Mouse (Mus musculus) intestine, embryonic 16.5 days (tissue): Measurements from ENCODE around the gene Kcng1. TPM values are rescaled to one million over a fixed set of nuclear protein-coding genes. Genes with fewer than 3 reads are reported as not detected.

ENCODE experiments used
- ATAC-seq: fragments of 200-750 bp; cut with Nextera tagmentation; 2 replicates; pipeline ENCODE4 v1.8.0; 2017; ENCODE audit warnings: moderate TSS enrichment, moderate library complexity
- H3K27ac ChIP-seq: fragments of 300-500 bp; sonication (generic); 2 replicates; pipeline ENCODE4 v1.5.1; 2014; ENCODE audit warnings: mild to moderate bottlenecking, low read length
- H3K27me3 ChIP-seq: fragments of 300-500 bp; sonication (generic); replicated peaks from 2 replicates; pipeline ENCODE4 v1.6.1; 2014; ENCODE audit warnings: low read length, control low read depth, mixed read lengths; ENCODE audit not compliant: control insufficient read depth, insufficient read depth
- H3K36me3 ChIP-seq: fragments of 300-500 bp; sonication (generic); 2 replicates; pipeline ENCODE4 v1.6.1; 2014; ENCODE audit warnings: low read length, control low read depth; ENCODE audit not compliant: control insufficient read depth, insufficient read depth
- H3K4me1 ChIP-seq: fragments of 300-500 bp; sonication (generic); 2 replicates; pipeline ENCODE4 v1.6.1; 2014; ENCODE audit warnings: low read length, control low read depth, mixed read lengths; ENCODE audit not compliant: control insufficient read depth, insufficient read depth
- H3K4me2 ChIP-seq: fragments of 300-500 bp; sonication (generic); 2 replicates; pipeline ENCODE4 v1.6.1; 2014; ENCODE audit warnings: low read depth, low read length, control low read depth
- H3K4me3 ChIP-seq: fragments of 300-500 bp; sonication (generic); 2 replicates; pipeline ENCODE4 v1.5.1; 2014; ENCODE audit warnings: mild to moderate bottlenecking, low read length
- H3K9ac ChIP-seq: fragments of 300-500 bp; sonication (generic); 2 replicates; pipeline ENCODE4 v1.6.1; 2014; ENCODE audit warnings: low read depth, low read length
- H3K9me3 ChIP-seq: fragments of 300-500 bp; sonication (generic); 2 replicates; pipeline ENCODE4 v1.6.1; 2016; ENCODE audit warnings: low read length, control low read depth; ENCODE audit not compliant: control insufficient read depth
- WGBS: fragments of 180-500 bp; shearing (Covaris S2); extraction: QIAGEN DNeasy Blood & Tissue Kit; methylation state at CpG from one replicate; pipeline ENCODE4 v1.1.7; 2014; 5-methylcytosine and 5-hydroxymethylcytosine counted together
- polyA plus RNA-seq: library from polyadenylated mRNA; unstranded; fragments of >200 nt; fragmentation: Nextera tagmentation; extraction: Ambion mirVana; gene quantifications from 2 replicates; pipeline ENCODE4 v1.2.1, GENCODE M21; 2015

Kcng1 gene
- polyA plus RNA-seq, 1 experiment from 2014 or later: 6.1 TPM

DNA sequence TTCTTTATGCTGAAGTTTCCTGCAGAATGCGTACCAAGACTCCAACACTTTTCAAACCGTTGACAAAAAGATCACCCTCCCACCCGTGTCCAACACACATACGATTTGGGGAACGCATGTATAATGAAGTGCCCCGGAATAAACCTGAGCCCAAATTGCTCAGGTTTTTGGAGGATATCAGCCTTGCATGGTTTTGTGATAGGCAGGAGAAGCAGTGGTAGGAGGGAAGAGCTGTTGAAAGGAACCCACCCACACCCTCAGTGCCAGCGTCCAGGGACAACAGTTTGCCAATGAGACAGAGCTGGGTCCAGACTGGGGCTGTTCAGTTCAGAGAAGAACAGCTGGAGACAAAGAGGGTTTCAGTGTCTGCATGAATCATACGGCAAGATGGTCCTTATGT is 18.1 kb upstream of the Kcng1 start:
- no peaks in the 10 kb centered on the region for H3K4me1 ChIP-seq
- no peak overlapping the region for H3K27ac ChIP-seq

DNA sequence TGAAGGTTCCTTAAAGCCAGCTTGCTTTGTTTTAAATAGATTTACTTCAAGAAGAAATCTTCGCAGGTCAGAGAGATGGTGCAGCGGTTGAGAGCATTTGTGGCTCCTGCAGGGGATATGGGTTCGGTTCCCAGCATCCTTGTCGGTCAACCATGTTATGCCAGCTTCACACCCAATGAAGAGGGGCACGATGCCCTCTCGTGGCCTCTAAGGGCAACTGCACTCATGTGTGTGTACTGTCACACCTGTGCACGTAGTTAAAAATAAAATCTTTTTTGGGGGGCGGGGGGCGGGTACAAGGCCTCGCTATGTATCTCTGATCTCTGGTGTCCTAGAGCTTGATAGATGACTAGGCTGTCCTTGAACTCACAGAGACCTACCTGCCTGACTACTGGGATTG is 15.0 kb upstream of the Kcng1 start:
- ATAC-seq: no peak
- H3K27me3 ChIP-seq: no peaks in the 10 kb centered on the region
- no peaks in the 10 kb centered on the region for H3K4me1 ChIP-seq
- no peak overlapping the region for H3K4me3 ChIP-seq
- H3K4me2 ChIP-seq: no peak overlapping the region
- no peak overlapping the region for H3K9ac ChIP-seq
- H3K27ac ChIP-seq: no peak overlapping the region
- 83% methylated on average over 10 of the region's 10 CpGs for WGBS
- H3K9me3 ChIP-seq: no peaks in the 10 kb centered on the region
- no peaks in the 10 kb centered on the region for H3K36me3 ChIP-seq

More for the DNA sequence above, 18.1 kb upstream of the Kcng1 start:
- Histone ChIP-seq H3K9ac (no peak overlapping the region), H3K36me3 (no peaks in the 10 kb centered on the region), H3K9me3 (no peaks in the 10 kb centered on the region), H3K27me3 (no peaks in the 10 kb centered on the region), H3K4me3 (no peak overlapping the region), H3K4me2 (no peak overlapping the region)
- 85% methylated on average over 8 of the region's 8 CpGs for WGBS
- ATAC-seq: no peak

GRCm38 (mm10) chr2:168292521-168292920 is 11.0 kb upstream of the Kcng1 start:
- Histone ChIP-seq H3K4me2 (no peak overlapping the region), H3K36me3 (no peaks in the 10 kb centered on the region), H3K4me3 (no peak overlapping the region), H3K9me3 (peaks cover 5% of the 10 kb centered on the region; the same call in 1 of the 2 replicates), H3K27me3 (no peaks in the 10 kb centered on the region), H3K4me1 (no peaks in the 10 kb centered on the region), H3K27ac (no peak overlapping the region), H3K9ac (no peak overlapping the region)
- ATAC-seq: no peak
- 29% methylated on average over 6 of the region's 6 CpGs for WGBS

DNA sequence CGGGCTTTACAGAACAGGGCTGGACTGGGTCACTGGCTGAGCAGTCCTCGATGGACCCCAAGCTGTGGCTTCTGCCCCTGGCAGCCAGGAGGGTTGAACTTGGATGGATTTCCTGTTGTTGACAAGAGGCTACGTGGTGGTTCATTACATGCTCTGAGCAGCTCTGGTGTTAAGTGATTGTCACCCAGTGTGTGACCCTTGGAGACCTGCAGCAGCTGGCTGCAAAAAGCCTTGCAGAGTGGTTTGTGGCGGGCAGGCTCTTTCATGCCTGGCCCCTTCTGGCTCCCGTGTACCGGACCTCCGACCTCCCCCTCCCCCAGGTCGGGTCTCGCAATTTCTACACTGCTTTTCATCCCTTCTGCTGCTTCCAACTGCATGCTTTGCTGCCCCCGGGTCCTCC is 10.5 kb upstream of the Kcng1 start:
- H3K27me3 ChIP-seq: no peaks in the 10 kb centered on the region
- H3K4me3 ChIP-seq: no peak overlapping the region
- H3K9me3 ChIP-seq: peaks cover 5% of the 10 kb centered on the region; the same call in 1 of the 2 replicates
- H3K4me1 ChIP-seq: peaks cover 4% of the 10 kb centered on the region; the same call in 1 of the 2 replicates
- no peak overlapping the region for H3K27ac ChIP-seq
- H3K36me3 ChIP-seq: no peaks in the 10 kb centered on the region
- H3K9ac ChIP-seq: no peak overlapping the region
- 20% methylated on average over 10 of the region's 10 CpGs for WGBS
- ATAC-seq: no peak
- H3K4me2 ChIP-seq: no peak overlapping the region

GRCm38 (mm10) chr2:168289851-168290250 is 8.3 kb upstream of the Kcng1 start:
- Histone ChIP-seq H3K9ac (no peak overlapping the region), H3K4me1 (peaks cover 10% of the 10 kb centered on the region), H3K4me3 (no peak overlapping the region), H3K9me3 (peaks cover 5% of the 10 kb centered on the region; the same call in 1 of the 2 replicates), H3K27me3 (no peaks in the 10 kb centered on the region), H3K36me3 (no peaks in the 10 kb centered on the region), H3K4me2 (no peak overlapping the region), H3K27ac (no peak overlapping the region)
- 68% methylated on average over 2 of the region's 2 CpGs for WGBS
- no peak for ATAC-seq

- no peak overlapping the region for H3K27ac ChIP-seq
- H3K9me3 ChIP-seq: peaks cover 5% of the 10 kb centered on the region; the same call in 1 of the 2 replicates
- no peak for ATAC-seq
- no peaks in the 10 kb centered on the region for H3K36me3 ChIP-seq
- H3K9ac ChIP-seq: no peak overlapping the region
- no peaks in the 10 kb centered on the region for H3K27me3 ChIP-seq
- WGBS: 56% methylated on average over 9 of the region's 9 CpGs
- H3K4me2 ChIP-seq: no peak overlapping the region
- H3K4me1 ChIP-seq: peaks cover 10% of the 10 kb centered on the region
- H3K4me3 ChIP-seq: no peak overlapping the region
These were observed 7.5 kb upstream of the Kcng1 start for GRCm38 (mm10) chr2:168289016-168289415.

DNA sequence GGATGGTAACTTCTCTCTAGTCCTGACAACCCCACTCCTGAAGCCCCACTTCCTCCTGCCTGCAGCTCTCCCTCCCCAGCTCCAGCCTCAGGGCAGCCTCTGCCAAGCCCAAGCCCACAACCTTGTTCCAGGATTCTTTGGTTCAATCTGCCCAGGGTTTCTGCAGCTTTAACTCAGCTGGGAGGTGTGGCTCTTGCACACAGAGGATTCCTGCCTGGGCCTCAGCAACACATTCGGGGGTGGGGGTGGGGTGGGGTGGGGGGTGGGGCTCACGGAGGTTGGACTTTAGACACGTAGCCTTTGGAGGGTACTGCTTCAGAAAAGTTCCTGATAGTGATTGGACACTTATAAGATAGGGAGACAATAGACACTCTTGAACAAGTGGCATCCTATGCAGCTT is 5.5 kb upstream of the Kcng1 start:
- H3K9ac ChIP-seq: no peak overlapping the region
- ATAC-seq: peak; percentile 59
- no peak overlapping the region for H3K4me2 ChIP-seq
- peaks cover 5% of the 10 kb centered on the region; the same call in 1 of the 2 replicates for H3K27me3 ChIP-seq
- no peaks in the 10 kb centered on the region for H3K36me3 ChIP-seq
- H3K4me3 ChIP-seq: no peak overlapping the region
- peaks cover 12% of the 10 kb centered on the region for H3K4me1 ChIP-seq
- WGBS: 15% methylated on average over 3 of the region's 3 CpGs
- peaks cover 5% of the 10 kb centered on the region; the same call in 1 of the 2 replicates for H3K9me3 ChIP-seq
- H3K27ac ChIP-seq: no peak overlapping the region

- no peak overlapping the region for H3K27ac ChIP-seq
- H3K4me2 ChIP-seq: no peak overlapping the region
- peaks cover 27% of the 10 kb centered on the region for H3K4me1 ChIP-seq
- no peak for ATAC-seq
- H3K9ac ChIP-seq: no peak overlapping the region
- no peaks in the 10 kb centered on the region for H3K36me3 ChIP-seq
- WGBS: 84% methylated on average over 6 of the region's 6 CpGs
- no peak overlapping the region for H3K4me3 ChIP-seq
- H3K27me3 ChIP-seq: peaks cover 23% of the 10 kb centered on the region
- H3K9me3 ChIP-seq: no peaks in the 10 kb centered on the region
These were observed 3.6 kb upstream of the Kcng1 start for GRCm38 (mm10) chr2:168285143-168285542.

DNA sequence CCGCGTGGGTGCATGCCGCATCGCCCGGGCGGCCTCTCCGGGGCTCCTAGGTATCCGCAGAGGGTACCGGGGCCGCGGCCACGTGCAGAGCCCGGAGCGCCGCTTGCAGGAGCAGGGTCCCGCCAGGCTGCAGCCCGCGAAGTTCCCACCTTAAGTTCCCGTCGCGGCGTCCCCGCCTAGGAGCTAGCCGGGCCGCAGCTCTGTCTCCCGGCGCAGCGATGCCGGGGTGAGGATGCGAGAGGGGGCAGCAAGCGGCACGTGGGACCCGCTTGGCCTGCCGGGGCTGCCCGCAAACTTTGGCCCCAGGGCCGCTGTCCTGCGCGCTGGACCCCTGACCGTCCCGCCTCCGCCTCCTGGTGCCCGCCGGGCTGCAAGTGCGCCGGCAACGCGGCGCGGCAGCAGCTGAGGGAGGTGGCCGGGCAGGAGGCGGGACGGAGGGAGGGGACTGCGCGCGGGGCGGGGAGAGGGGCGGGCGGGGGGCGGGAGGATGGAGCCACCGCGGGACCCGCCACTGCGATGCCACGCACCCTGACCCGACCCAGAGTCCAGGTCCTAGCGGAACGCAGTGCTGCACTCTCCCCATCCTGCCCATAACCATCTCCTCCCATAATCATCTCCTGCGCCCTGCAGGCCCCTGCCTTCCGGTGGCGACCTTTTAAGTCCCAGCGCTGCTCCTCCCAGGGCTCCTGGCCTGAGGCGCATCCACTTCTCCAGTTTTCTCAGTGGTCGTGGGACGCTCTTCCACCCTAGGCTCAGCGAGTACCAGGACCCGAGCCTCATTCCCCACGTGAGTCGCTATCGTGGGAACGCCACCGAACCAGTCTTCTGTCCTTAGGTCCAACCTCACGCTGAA is 581 bp downstream of the Kcng1 start:
- Histone ChIP-seq H3K27ac (no peak overlapping the region), H3K36me3 (no peaks in the 10 kb centered on the region), H3K4me3 (peak overlapping the region; percentile 62), H3K4me2 (peak overlapping the region; percentile 97), H3K27me3 (peaks cover 40% of the 10 kb centered on the region), H3K4me1 (peaks cover 17% of the 10 kb centered on the region), H3K9ac (peak overlapping the region; percentile 63), H3K9me3 (no peaks in the 10 kb centered on the region)
- peak; percentile 78 for ATAC-seq
- WGBS: 2% methylated on average over 65 of the region's 82 CpGs
